Mouse (Mus musculus) CH12F3 (cell line): ENCODE data around the gene Ghrl.
"Not testable (repeated sequence)": the region's sequence is repeated elsewhere in the genome, so short reads cannot be mapped to it uniquely, and the experiment has no call there.

Experiments used
- in situ Hi-C: fragments of 300-500 bp; cut with MboI; formaldehyde crosslinking; loops from 2 replicates; pipeline ENCODE4 v1.14.3; 2020; ENCODE audit warnings: low sequenced_read_pairs

The Ghrl gene

GRCm38 (mm10) chr6:113719878-113720277 lies at the start of gene Ghrl:
TSS of gene Ghrl (minus strand) at chr6:113719880.
- in situ Hi-C loops, result no loop called here

GRCm38 (mm10) chr6:113768804-113769203 lies 49.1 kb upstream of the Ghrl start:
- in situ Hi-C loops, result loop anchor here (5.0 kb wide), 1 partner anchor 303 kb away; no protein-coding TSS in a partner anchor

DNA sequence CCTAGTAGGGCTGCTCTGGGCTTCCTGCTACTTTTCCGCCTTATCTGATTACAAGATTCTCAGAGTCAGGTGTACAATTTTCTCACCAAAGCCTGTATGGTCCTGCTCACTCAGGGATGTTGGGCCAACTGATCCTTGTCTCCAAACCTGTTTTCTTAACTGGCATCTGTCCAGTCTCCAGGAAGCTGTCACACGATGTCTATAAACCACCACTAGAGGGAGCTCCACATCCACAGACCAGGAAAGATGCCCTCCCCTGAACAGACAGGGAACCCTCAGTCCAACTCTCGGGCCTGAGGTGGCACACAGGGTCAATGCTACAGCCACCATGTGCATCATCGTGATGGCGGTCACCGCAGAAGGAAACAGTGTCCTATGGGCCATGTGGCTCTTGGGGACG lies 42.0 kb upstream of the Ghrl start:
- in situ Hi-C loops, result no loop called here

DNA sequence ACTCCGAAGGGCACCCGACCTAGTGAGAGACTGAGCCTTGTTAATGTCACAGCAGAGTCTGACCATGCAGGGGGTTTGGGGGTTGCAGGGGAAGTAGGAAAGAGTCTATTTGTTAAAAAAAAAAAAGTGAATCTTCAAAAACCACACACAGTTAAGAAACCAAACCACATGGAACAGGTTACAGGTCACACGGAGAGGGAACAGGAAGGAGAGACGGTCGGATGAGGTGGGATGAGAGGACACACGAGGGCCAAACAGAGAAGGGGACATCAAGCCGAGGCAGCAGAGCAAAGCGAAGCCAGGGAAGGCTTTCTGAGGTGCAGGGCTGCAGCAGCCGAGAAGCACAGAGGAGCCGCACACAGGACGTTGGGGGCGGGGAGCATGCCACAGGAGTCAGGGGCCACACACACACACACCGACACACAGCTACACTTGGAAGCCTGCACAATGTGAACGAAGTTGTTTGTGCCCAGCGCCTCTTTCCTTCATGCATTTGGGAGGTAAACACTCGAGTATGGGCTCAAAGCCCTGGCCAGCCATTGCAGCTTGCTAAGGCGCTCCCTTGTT lies 29.5 kb upstream of the Ghrl start:
- in situ Hi-C loops, result no loop called here

GRCm38 (mm10) chr6:113748351-113748750 lies 28.7 kb upstream of the Ghrl start:
- in situ Hi-C loops, result no loop called here

DNA sequence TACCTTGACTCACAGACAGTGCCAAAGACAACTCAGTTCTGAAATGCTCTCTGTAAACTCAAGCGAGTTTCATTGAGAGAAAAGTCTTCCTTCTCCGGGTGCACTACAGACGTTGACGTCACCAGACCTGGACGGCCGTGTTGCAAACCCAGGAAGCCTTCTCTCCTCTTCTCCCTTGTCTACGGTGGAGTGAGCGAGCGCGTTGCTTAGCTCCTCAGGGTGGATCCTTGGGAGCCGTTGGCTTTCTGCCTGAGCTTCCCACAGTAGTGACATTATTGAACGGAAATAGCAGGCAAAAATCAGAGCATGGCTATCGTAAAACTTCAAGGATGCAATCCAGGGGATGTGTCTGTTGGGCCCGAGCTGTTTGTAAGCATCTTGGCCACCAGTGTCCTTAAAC lies 27.6 kb upstream of the Ghrl start:
- in situ Hi-C loops, result no loop called here

DNA sequence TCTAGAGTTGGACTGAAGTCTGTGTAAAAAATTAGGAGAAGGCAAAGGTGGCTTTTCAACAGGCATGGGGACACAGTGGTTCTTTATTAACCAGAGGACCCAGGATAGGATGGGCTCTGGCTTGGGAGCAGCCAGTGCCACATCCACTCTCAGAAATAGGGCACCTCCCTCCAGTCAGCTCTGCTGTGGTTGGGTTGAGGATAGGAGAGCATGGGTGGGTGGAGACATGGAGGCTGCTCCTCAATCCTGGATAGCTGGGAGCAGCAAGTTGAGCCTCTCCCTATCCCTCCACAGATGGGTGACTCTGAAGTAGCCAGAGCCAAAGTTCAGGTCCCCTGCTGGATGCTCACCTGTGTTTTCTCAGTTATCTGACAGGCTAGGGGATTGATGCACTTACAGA lies 25.4 kb upstream of the Ghrl start:
- in situ Hi-C loops, result no loop called here

DNA sequence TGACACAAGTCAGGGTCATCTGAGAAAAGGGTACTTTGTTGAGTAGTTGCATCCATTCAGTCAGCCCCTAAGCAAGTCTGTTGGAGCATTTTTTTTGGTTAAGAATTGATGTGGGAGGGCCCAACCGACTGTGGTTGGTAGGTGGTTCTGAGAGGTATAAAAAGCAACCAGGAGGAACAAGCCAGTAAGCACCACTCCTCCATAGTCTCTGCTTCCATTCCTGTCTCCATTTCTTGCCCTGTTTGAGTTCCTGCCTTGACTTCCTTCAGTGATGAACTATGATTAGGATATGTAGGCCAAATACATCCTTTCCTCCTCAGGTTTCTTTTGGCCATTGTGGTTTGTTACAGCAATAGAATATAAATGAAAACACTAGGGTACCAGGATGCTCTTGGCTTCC lies 23.4 kb upstream of the Ghrl start:
- in situ Hi-C loops, result no loop called here

DNA sequence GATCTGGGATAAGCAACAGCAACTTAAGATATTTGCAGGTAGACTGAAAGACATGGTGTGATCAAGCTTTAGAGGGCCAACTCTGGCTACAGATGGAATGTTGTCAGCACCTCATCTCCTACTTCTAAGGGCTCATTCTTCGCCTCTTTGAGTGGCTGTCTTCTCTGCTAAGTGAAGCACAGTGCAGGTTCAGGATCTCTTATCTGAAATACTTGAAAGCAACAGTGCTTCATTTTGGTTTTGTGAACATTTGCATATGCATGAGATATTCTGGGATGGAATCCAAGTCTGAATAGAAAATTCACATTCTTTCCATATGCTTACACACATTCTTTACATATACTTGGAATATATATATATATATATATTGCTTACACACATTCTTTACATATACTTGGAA lies 22.6 kb upstream of the Ghrl start:
- in situ Hi-C loops, result no loop called here

- in situ Hi-C loops, result no loop called here
Measured at GRCm38 (mm10) chr6:113741425-113741824, 21.7 kb upstream of the Ghrl start.

- in situ Hi-C loops, result no loop called here
Measured at GRCm38 (mm10) chr6:113740236-113741217, 20.8 kb upstream of the Ghrl start, which contains the start of gene Sec13. TSS of gene Sec13 (minus strand) at chr6:113740743.

GRCm38 (mm10) chr6:113737318-113738046 lies 17.8 kb upstream of the Ghrl start:
- in situ Hi-C loops, result no loop called here

GRCm38 (mm10) chr6:113731296-113731695 lies 11.6 kb upstream of the Ghrl start:
- in situ Hi-C loops, result no loop called here

GRCm38 (mm10) chr6:113728181-113728580 lies 8.5 kb upstream of the Ghrl start:
- in situ Hi-C loops, result no loop called here

GRCm38 (mm10) chr6:113721061-113721460 lies 1.4 kb upstream of the Ghrl start:
- in situ Hi-C loops, result no loop called here

DNA sequence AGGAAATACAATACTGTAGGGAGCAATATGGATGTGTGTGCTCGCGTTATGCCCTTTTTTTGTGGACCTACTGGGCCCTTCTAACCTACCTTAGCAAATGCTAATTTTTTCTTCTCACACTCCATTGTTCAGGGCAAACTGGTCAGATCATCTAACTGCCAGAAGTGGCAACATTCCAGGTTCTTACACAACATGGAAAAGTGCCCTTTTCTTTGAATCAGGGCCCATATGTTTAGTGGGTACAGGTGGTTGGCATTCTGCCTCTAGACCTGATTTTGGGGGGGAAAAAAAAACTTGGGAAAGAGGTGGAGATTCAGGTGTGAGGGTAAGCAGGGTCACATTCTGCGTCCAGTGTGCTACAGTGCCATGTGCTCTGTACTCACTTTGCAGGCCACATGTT lies 2.1 kb downstream of the Ghrl start:
- in situ Hi-C loops, result no loop called here

GRCm38 (mm10) chr6:113714797-113715196 lies 4.9 kb downstream of the Ghrl start:
- in situ Hi-C loops, result no loop called here

DNA sequence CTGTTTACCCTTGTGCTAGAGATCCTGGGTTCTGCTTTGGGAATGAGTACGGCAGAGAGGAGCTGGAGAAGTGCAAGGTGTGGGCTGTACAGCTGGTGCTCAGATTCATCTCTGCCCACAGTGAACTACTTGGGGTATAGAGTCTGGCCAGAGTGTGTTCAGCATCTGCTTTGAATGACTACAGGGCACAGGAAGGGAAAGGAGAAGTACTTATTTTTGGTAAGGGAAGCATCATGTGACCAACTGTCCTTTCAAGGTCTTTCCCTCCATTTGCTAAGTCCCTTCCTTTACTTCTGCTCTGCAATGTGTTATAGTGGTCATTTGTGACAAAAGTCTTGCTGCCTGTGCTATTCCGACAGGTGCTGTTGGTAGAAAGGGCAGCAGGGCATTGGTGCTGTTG lies 5.4 kb downstream of the Ghrl start:
- in situ Hi-C loops, result no loop called here

DNA sequence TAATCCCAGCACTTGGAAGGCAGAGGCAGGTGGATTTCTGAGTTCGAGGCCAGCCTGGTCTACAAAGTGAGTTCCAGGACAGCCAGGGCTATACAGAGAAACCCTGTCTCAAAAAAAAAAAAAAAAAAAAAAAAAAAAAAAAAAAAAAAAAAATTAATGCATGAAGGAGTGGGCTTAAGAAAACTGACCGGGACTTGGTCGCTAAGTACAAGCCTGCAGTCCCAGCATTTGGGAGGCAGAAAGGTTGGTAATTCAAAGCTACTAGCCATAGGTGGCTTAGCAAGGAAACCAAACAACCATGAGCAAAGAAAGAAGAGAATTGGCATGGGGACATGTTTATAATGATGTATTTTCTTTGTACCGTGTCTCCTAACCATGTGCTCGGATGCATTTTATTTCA lies 6.3 kb downstream of the Ghrl start:
- in situ Hi-C loops, result not testable (repeated sequence)

DNA sequence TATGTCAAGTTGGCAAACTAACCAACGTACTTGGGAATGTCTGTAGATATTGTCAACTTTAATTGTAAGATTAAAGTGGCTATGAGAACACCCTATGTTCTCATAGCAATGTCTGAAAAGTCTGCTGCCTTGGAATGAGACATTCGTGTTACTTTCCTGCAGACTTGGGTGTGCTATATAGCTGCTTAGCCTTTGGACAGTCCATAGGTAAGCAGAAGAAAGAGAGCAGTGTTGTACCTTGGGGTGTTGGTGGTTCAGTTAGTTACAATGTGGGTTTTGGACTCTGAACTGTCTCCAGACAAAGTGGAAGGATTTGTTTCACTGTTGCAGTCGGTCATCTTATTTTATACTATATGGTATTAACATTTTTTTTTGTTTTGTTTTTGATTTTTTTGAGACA lies 7.0 kb downstream of the Ghrl start:
- in situ Hi-C loops, result no loop called here
